Mouse (Mus musculus) erythroblast, embryonic 14.5 days (primary cell): Measurements from ENCODE around the gene Tiprl.

Experiments
- GATA1 ChIP-seq: IDR thresholded peaks from 2 replicates; pipeline ENCODE4 v1.6.1; 2012; ENCODE audit warnings: low read length, inconsistent platforms, mixed read lengths
- TAL1 ChIP-seq: IDR thresholded peaks from 3 replicates; pipeline ENCODE4 v1.6.1; 2012; ENCODE audit warnings: low read length, inconsistent platforms, mixed read lengths

- no peak for TF ChIP-seq TAL1
- TF ChIP-seq GATA1 = no peak
Measured at GRCm38 (mm10) chr1:165188806-165189580, 47.8 kb downstream of the Tiprl start.
